ENCODE assay signal across 27 mouse cellular contexts in genomic region chr6:83614469-83614868, GRCm38 (mm10). TPM values are rescaled to one million over a fixed set of nuclear protein-coding genes. Genes with fewer than 3 reads are reported as not detected.
"Had no signal": no experiment of that assay in that cellular context is flagged by ENCODE, and none has a peak within 500 bp of the region (broad histone marks: within the 10 kb centered on the region; RNA-seq: fewer than 3 reads in every experiment).

No protein-coding gene starts in this region.

- DNase-seq: kidney, adult 9 months; kidney, postnatal 14 days; kidney, postnatal 4 days; left cerebral cortex, postnatal 4 days; liver; lung, adult 2 months; retina, postnatal 1 day; right cerebral cortex, postnatal 25 days; spleen, adult 18-20 months; thymus, adult 2 months; thymus, postnatal 14 days; thymus, postnatal 4 days had no signal

- H3K36me3 ChIP-seq: limb, embryonic 13.5 days; liver, embryonic 12.5 days; liver, embryonic 15.5 days; midbrain, embryonic 12.5 days; midbrain, embryonic 15.5 days; neural tube, embryonic 12.5 days; neural tube, embryonic 15.5 days; stomach, embryonic 15.5 days had no signal

- H3K4me1 ChIP-seq: liver, embryonic 12.5 days; liver, embryonic 15.5 days; midbrain, embryonic 12.5 days; midbrain, embryonic 15.5 days; neural tube, embryonic 12.5 days; neural tube, embryonic 15.5 days; stomach, embryonic 15.5 days had no signal

- H3K9ac ChIP-seq: limb, embryonic 13.5 days; liver, embryonic 12.5 days; liver, embryonic 15.5 days; midbrain, embryonic 12.5 days; midbrain, embryonic 15.5 days; neural tube, embryonic 12.5 days; neural tube, embryonic 15.5 days; stomach, embryonic 15.5 days had no signal

- H3K27ac ChIP-seq: limb, embryonic 13.5 days; liver, embryonic 12.5 days; liver, embryonic 15.5 days; macrophage; midbrain, embryonic 12.5 days; midbrain, embryonic 15.5 days; neural tube, embryonic 12.5 days; neural tube, embryonic 15.5 days; stomach, embryonic 15.5 days had no signal

- H3K27me3 ChIP-seq: limb, embryonic 13.5 days; liver, embryonic 15.5 days; midbrain, embryonic 12.5 days; midbrain, embryonic 15.5 days; neural tube, embryonic 12.5 days; neural tube, embryonic 15.5 days; stomach, embryonic 15.5 days had no signal

- H3K9me3 ChIP-seq: limb, embryonic 13.5 days; liver, embryonic 12.5 days; liver, embryonic 15.5 days; midbrain, embryonic 12.5 days; midbrain, embryonic 15.5 days; neural tube, embryonic 12.5 days; neural tube, embryonic 15.5 days; stomach, embryonic 15.5 days had no signal

- ATAC-seq: liver, embryonic 12.5 days; lung, postnatal 0 days; midbrain, embryonic 15.5 days had no signal

- H3K4me2 ChIP-seq: limb, embryonic 13.5 days; liver, embryonic 12.5 days; liver, embryonic 15.5 days; midbrain, embryonic 12.5 days; midbrain, embryonic 15.5 days; neural tube, embryonic 12.5 days; neural tube, embryonic 15.5 days; stomach, embryonic 15.5 days had no signal

- H3K4me3 ChIP-seq: limb, embryonic 13.5 days; liver, embryonic 12.5 days; liver, embryonic 15.5 days; midbrain, embryonic 12.5 days; midbrain, embryonic 15.5 days; neural tube, embryonic 12.5 days; neural tube, embryonic 15.5 days; stomach, embryonic 15.5 days had no signal

RNA-seq across cellular contexts. Expression of gene Clec4f, which starts 41.5 kb away (rescaled TPM):
- total RNA-seq: layer of hippocampus, adult 18-20 months; layer of hippocampus, postnatal 14 days; left cerebral cortex, adult 8-10 months; left cerebral cortex, postnatal 14 days; megakaryocyte, adult 5-6 weeks had no signal
- polyA plus RNA-seq: limb, embryonic 13.5 days; lung, adult 2 months; lung, postnatal 0 days; macrophage; midbrain, embryonic 12.5 days; midbrain, embryonic 15.5 days; neural tube, embryonic 12.5 days; neural tube, embryonic 15.5 days had no signal
